Mouse (Mus musculus) neural tube, embryonic 14.5 days (tissue): ENCODE data around the gene Amn. TPM values are rescaled to one million over a fixed set of nuclear protein-coding genes. Genes with fewer than 3 reads are reported as not detected.

Source experiments
- ATAC-seq: fragments of 200-750 bp; cut with Nextera tagmentation; 2 replicates; pipeline ENCODE4 v1.8.0; 2017; ENCODE audit warnings: low read depth, mild to moderate bottlenecking, moderate TSS enrichment, moderate library complexity
- H3K27ac ChIP-seq: fragments of 300-500 bp; sonication (generic); 2 replicates; pipeline ENCODE4 v1.5.1; 2014; ENCODE audit warnings: low read depth, mild to moderate bottlenecking, control low read depth, low read length, moderate library complexity, mixed read lengths
- H3K27me3 ChIP-seq: fragments of 300-500 bp; sonication (generic); 2 replicates; pipeline ENCODE4 v1.6.1; 2014; ENCODE audit warnings: low read length; ENCODE audit not compliant: control insufficient read depth, insufficient read depth
- H3K36me3 ChIP-seq: fragments of 300-500 bp; sonication (generic); 2 replicates; pipeline ENCODE4 v1.6.1; 2014; ENCODE audit warnings: low read length, mixed read lengths; ENCODE audit not compliant: control insufficient read depth, insufficient read depth
- H3K4me1 ChIP-seq: fragments of 300-500 bp; sonication (generic); 2 replicates; pipeline ENCODE4 v1.6.1; 2014; ENCODE audit warnings: low read length; ENCODE audit not compliant: control insufficient read depth, insufficient read depth
- H3K4me2 ChIP-seq: fragments of 300-500 bp; sonication (generic); 2 replicates; pipeline ENCODE4 v1.6.1; 2014; ENCODE audit warnings: mild to moderate bottlenecking, low read depth, low read length, control low read depth
- H3K4me3 ChIP-seq: fragments of 300-500 bp; sonication (generic); 2 replicates; pipeline ENCODE4 v1.5.1; 2014; ENCODE audit warnings: low read depth, low read length, control low read depth, mixed read lengths
- H3K9ac ChIP-seq: fragments of 300-500 bp; sonication (generic); replicated peaks from 2 replicates; pipeline ENCODE4 v1.6.1; 2014; ENCODE audit warnings: low read depth, mild to moderate bottlenecking, control low read depth, low read length, mixed read lengths
- H3K9me3 ChIP-seq: fragments of 300-500 bp; sonication (generic); 2 replicates; pipeline ENCODE4 v1.6.1; 2016; ENCODE audit warnings: low read length; ENCODE audit not compliant: control insufficient read depth
- WGBS: fragments of 180-500 bp; shearing (Covaris S2); extraction: QIAGEN DNeasy Blood & Tissue Kit; methylation state at CpG from one replicate; pipeline ENCODE4 v1.1.7; 2014; 5-methylcytosine and 5-hydroxymethylcytosine counted together
- polyA plus RNA-seq: library from polyadenylated mRNA; unstranded; fragments of >200 nt; fragmentation: Nextera tagmentation; extraction: Ambion mirVana; gene quantifications from 2 replicates; pipeline ENCODE4 v1.2.1, GENCODE M21; 2014

Gene Amn
- polyA plus RNA-seq, 1 experiment from 2014 or later = 28.1 TPM

- no peaks in the 10 kb centered on the region for H3K36me3 ChIP-seq
- 3% methylated on average over 24 of the region's 28 CpGs for WGBS
- H3K9ac ChIP-seq = peak overlapping the region; percentile 51; the same call in 1 of the 2 replicates
- 0 out of 2 replicates have a peak, but pooled peaks cover 3% of the 10 kb centered on the region for H3K9me3 ChIP-seq
- H3K4me2 ChIP-seq = peak overlapping the region; percentile 72
- 0 out of 2 replicates have a peak, but pooled peaks have one; percentile 15 for ATAC-seq
- peaks cover 18% of the 10 kb centered on the region for H3K4me1 ChIP-seq
- H3K27me3 ChIP-seq = peaks cover 67% of the 10 kb centered on the region
- H3K27ac ChIP-seq = no peak overlapping the region
- H3K4me3 ChIP-seq = peak overlapping the region; percentile 41
These were observed 3.1 kb downstream of the Amn start for GRCm38 (mm10) chr12:111274006-111274405.

- H3K4me1 ChIP-seq = peaks cover 18% of the 10 kb centered on the region
- no peaks in the 10 kb centered on the region for H3K36me3 ChIP-seq
- peak overlapping the region; percentile 41 for H3K4me3 ChIP-seq
- no peak overlapping the region for H3K27ac ChIP-seq
- ATAC-seq = peak; percentile 22; the same call in 1 of the 2 replicates
- peak overlapping the region; percentile 72 for H3K4me2 ChIP-seq
- 4% methylated on average over 79 of the region's 80 CpGs for WGBS
- peak overlapping the region; percentile 51 for H3K9ac ChIP-seq
- peaks cover 64% of the 10 kb centered on the region for H3K27me3 ChIP-seq
- H3K9me3 ChIP-seq = 0 out of 2 replicates have a peak, but pooled peaks cover 3% of the 10 kb centered on the region
These were observed 3.7 kb downstream of the Amn start for GRCm38 (mm10) chr12:111274447-111275149.

- Histone ChIP-seq H3K27ac (no peak overlapping the region), H3K4me3 (peak overlapping the region; percentile 41), H3K36me3 (no peaks in the 10 kb centered on the region), H3K4me1 (peaks cover 18% of the 10 kb centered on the region), H3K9me3 (0 out of 2 replicates have a peak, but pooled peaks cover 3% of the 10 kb centered on the region), H3K4me2 (peak overlapping the region; percentile 72), H3K9ac (peak overlapping the region; percentile 51), H3K27me3 (peaks cover 59% of the 10 kb centered on the region)
- no peak; the same call in 1 of the 2 replicates for ATAC-seq
- 2% methylated on average over 58 of the region's 58 CpGs for WGBS
These were observed 4.4 kb downstream of the Amn start for GRCm38 (mm10) chr12:111275150-111275841.

- Histone ChIP-seq H3K9ac (no peak overlapping the region), H3K4me1 (peaks cover 18% of the 10 kb centered on the region), H3K27ac (no peak overlapping the region), H3K36me3 (no peaks in the 10 kb centered on the region), H3K9me3 (0 out of 2 replicates have a peak, but pooled peaks cover 3% of the 10 kb centered on the region), H3K27me3 (peaks cover 48% of the 10 kb centered on the region), H3K4me2 (no peak overlapping the region), H3K4me3 (no peak overlapping the region)
- WGBS = 50% methylated on average over 6 of the region's 6 CpGs
- ATAC-seq = no peak
These were observed 5.5 kb downstream of the Amn start for GRCm38 (mm10) chr12:111276371-111276770.

- Histone ChIP-seq H3K4me2 (no peak overlapping the region), H3K27ac (no peak overlapping the region), H3K9ac (no peak overlapping the region), H3K9me3 (0 out of 2 replicates have a peak, but pooled peaks cover 3% of the 10 kb centered on the region), H3K36me3 (no peaks in the 10 kb centered on the region), H3K4me3 (no peak overlapping the region), H3K27me3 (no peaks in the 10 kb centered on the region), H3K4me1 (no peaks in the 10 kb centered on the region)
- no peak; the same call in 1 of the 2 replicates for ATAC-seq
- WGBS = 68% methylated on average over 4 of the region's 4 CpGs
These were observed 12.7 kb downstream of the Amn start for GRCm38 (mm10) chr12:111283573-111283972.

- Histone ChIP-seq H3K4me3 (no peak overlapping the region), H3K36me3 (no peaks in the 10 kb centered on the region), H3K9ac (no peak overlapping the region), H3K9me3 (no peaks in the 10 kb centered on the region), H3K27me3 (no peaks in the 10 kb centered on the region), H3K4me2 (no peak overlapping the region), H3K27ac (no peak overlapping the region), H3K4me1 (no peaks in the 10 kb centered on the region)
- 31% methylated on average over 10 of the region's 10 CpGs for WGBS
- ATAC-seq = no peak
These were observed 13.6 kb downstream of the Amn start for GRCm38 (mm10) chr12:111284532-111284931.

- Histone ChIP-seq H3K4me3 (no peak overlapping the region), H3K4me2 (no peak overlapping the region), H3K27ac (no peak overlapping the region), H3K9me3 (no peaks in the 10 kb centered on the region), H3K27me3 (no peaks in the 10 kb centered on the region), H3K4me1 (no peaks in the 10 kb centered on the region), H3K36me3 (peaks cover 66% of the 10 kb centered on the region), H3K9ac (no peak overlapping the region)
- 92% methylated on average over 12 of the region's 12 CpGs for WGBS
- ATAC-seq = no peak
These were observed 22.1 kb downstream of the Amn start for GRCm38 (mm10) chr12:111293025-111293424.

- no peaks in the 10 kb centered on the region for H3K9me3 ChIP-seq
- no peak overlapping the region for H3K27ac ChIP-seq
- peaks cover 82% of the 10 kb centered on the region for H3K36me3 ChIP-seq
- H3K9ac ChIP-seq = no peak overlapping the region
- H3K4me1 ChIP-seq = no peaks in the 10 kb centered on the region
- H3K4me3 ChIP-seq = no peak overlapping the region
- no peak for ATAC-seq
- no peak overlapping the region for H3K4me2 ChIP-seq
- WGBS = 95% methylated on average over 27 of the region's 27 CpGs
- H3K27me3 ChIP-seq = no peaks in the 10 kb centered on the region
These were observed 30.6 kb downstream of the Amn start for GRCm38 (mm10) chr12:111301322-111302017.
